Mouse (Mus musculus): ENCODE data around the gene Vmo1. TPM values are rescaled to one million over a fixed set of nuclear protein-coding genes. Genes with fewer than 3 reads are reported as not detected.

Gene Vmo1
- total and polyA plus RNA-seq, 3 experiments: not detected

DNA sequence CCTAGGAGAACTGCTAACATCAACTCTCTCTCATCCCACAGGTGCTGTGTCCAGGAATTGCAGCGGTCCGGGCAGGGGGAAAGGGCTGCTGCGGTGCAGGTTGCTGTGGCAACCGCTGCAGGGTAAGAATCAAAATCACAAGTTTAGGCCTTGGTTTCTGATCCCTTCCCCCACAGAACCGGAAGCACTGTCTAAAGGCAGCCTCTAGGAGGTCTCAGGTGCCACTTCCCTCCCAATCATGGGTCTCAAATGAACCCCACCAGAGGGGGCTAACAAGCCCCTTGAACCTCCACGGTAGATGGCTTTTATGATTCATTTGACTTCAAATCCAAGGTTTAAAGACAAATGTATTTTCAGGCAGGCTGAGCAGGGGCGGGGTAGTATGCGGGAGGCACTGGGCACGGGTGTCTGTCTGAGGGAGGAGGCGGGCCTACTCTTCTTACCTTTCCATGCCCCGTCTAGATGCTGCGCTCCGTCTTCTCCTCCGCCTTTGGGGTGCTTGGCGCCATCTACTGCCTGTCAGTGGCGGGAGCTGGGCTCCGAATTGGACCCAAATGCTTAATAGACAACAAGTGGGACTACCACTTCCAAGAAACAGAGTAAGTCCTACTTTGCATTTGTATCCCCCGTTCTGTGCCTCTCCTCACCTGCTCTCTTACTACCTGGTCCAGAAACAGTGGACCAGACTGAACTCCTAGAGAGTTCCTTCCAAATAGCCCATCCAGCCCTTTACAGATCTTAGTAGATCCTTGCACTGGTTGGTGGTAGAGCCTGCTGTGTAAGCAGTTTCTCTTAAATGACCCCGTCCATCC lies 4.5 kb downstream of the Vmo1 start (continued):
- TF ChIP-seq POLR2AphosphoS2 (IDR thresholded peaks at IDR 0.05; ENCODE audit: low read length) (no peak), TAL1 (IDR thresholded peaks at IDR 0.05; ENCODE audit: low read length) (no peak), CTCF (IDR thresholded peaks at IDR 0.05 in 2 of 3, conservative IDR thresholded peaks at IDR 0.05 in 1 of 3; ENCODE audit: control insufficient read depth in 1 of 3, insufficient read depth in 1 of 3, low read depth in 2 of 3, low read length in 3 of 3, poor library complexity in 1 of 3, severe bottlenecking in 1 of 3) (peak; percentile 35 to 91 (median 83)), ELF1 (IDR thresholded peaks at IDR 0.05; ENCODE audit: low read depth, low read length) (no peak), MAX (IDR thresholded peaks at IDR 0.05; ENCODE audit: low read length) (no peak), MAZ (IDR thresholded peaks at IDR 0.05; ENCODE audit: low read depth, low read length) (peak; percentile 64; the same call in 1 of the 2 replicates), TCF12 (IDR thresholded peaks at IDR 0.05; ENCODE audit: low read depth, low read length) (0 out of 2 replicates have a peak, but pooled peaks have one; percentile 15), NRF1 (IDR thresholded peaks at IDR 0.05; ENCODE audit: insufficient read depth, low read depth, low read length, poor library complexity, severe bottlenecking) (no peak), ZC3H11A (IDR thresholded peaks at IDR 0.05; ENCODE audit: low read depth, low read length) (peak; percentile 65; the same call in 1 of the 2 replicates), KAT2A (conservative IDR thresholded peaks at IDR 0.05; ENCODE audit: low read depth, low read length) (no peak), UBTF (IDR thresholded peaks at IDR 0.05; ENCODE audit: borderline replicate concordance, insufficient read depth, low read depth, low read length) (no peak), ZNF384 (IDR thresholded peaks at IDR 0.05; ENCODE audit: low read depth, low read length) (no peak), USF1 (IDR thresholded peaks at IDR 0.05; ENCODE audit: low read depth, low read length) (no peak), ZKSCAN1 (IDR thresholded peaks at IDR 0.05; ENCODE audit: low read depth, low read length) (no peak), ETS1 (IDR thresholded peaks at IDR 0.05; ENCODE audit: low read depth, low read length) (no peak)

DNA sequence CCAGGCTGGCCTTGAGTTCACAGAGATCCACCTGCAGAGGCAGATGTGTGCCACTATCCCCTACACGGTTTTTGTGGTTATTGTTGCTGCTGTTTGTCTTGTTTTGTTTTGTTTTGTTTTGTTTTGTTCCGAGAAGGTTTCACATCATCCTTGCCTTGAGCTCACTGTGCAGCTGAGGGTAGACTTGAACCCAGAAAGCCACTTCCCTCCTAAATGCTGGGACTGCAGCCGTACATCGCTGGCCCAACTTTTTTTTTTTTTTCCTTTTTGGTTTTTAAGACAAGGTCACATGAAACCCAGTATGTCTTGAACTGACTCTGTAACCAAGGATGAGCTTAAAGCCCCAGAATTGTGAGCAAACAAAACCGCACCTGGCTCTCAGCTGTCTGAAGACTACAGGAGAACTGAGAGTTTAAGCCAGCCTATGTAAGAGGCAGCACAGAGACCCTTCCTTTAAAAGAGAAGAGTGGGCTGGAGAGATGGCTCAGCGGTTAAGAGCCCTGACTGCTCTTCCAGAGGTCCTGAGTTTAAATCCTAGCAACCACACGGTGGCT lies 7.4 kb downstream of the Vmo1 start:
- DNase-seq (ENCODE audit: low read depth, low spot score): no peak

More for the DNA sequence above, 7.4 kb downstream of the Vmo1 start:
- Histone ChIP-seq H3K9me3 (replicated peaks; ENCODE audit: insufficient read depth, low read length) (no peaks in the 10 kb centered on the region), H3K36me3 (ENCODE audit: control insufficient read depth in 1 of 2, insufficient read depth in 2 of 2, low read length in 2 of 2) (peaks cover 0 to 17% of the 10 kb centered on the region in 2 experiments; a peak in 2 of 4 replicates), H3K27me3 (ENCODE audit: control insufficient read depth in 1 of 2, insufficient read depth in 2 of 2, low read length in 2 of 2) (peaks cover 6 to 10% of the 10 kb centered on the region in 2 experiments), H3K79me2 (ENCODE audit: control insufficient read depth, insufficient read depth, low read length, poor library complexity) (no peaks in the 10 kb centered on the region), H3K27ac (ENCODE audit: control insufficient read depth, low read depth, low read length) (no peak overlapping the region), H3K4me1 (ENCODE audit: control insufficient read depth in 1 of 2, insufficient read depth in 2 of 2, low read length in 2 of 2) (peaks cover under 1 to 22% of the 10 kb centered on the region in 2 experiments; a peak in 3 of 4 replicates), H3K4me3 (ENCODE audit: control insufficient read depth in 1 of 2, insufficient read depth in 1 of 2, low read depth in 2 of 2, low read length in 2 of 2) (no peak overlapping the region), H3K9ac (ENCODE audit: control insufficient read depth, low read depth, low read length, poor library complexity, severe bottlenecking) (no peak overlapping the region)
- no peak for TF ChIP-seq E2F4 (IDR thresholded peaks at IDR 0.05; ENCODE audit: borderline replicate concordance, low read depth, low read length)
- TF ChIP-seq ZKSCAN1 (IDR thresholded peaks at IDR 0.05; ENCODE audit: low read depth, low read length): no peak
- no peak for TF ChIP-seq USF2 (IDR thresholded peaks at IDR 0.05; ENCODE audit: borderline replicate concordance in 1 of 2, insufficient read depth in 1 of 2, low read depth in 1 of 2, low read length in 2 of 2)
- no peak for TF ChIP-seq SMC3 (IDR thresholded peaks at IDR 0.05; ENCODE audit: low read depth, low read length)
- no peak for TF ChIP-seq CHD2 (IDR thresholded peaks at IDR 0.05; ENCODE audit: low read length)

Measured in MEL (cell line).